Mouse (Mus musculus) liver, postnatal 0 days (tissue): ENCODE measurements around the gene Hormad2. TPM values are rescaled to one million over a fixed set of nuclear protein-coding genes. Genes with fewer than 3 reads are reported as not detected.

Source experiments
- ATAC-seq: fragments of 200-750 bp; cut with Nextera tagmentation; 2 replicates; pipeline ENCODE4 v1.8.0; 2017; ENCODE audit warnings: mild to moderate bottlenecking, moderate library complexity
- DNase-seq: peaks from one replicate; pipeline ENCODE4 v3.0.0-alpha.2; 2016
- H3K27ac ChIP-seq: fragments of 300-500 bp; sonication (generic); 2 replicates; pipeline ENCODE4 v1.5.1; 2014; ENCODE audit warnings: antibody characterized with exemption, moderate library complexity, mild to moderate bottlenecking, low read depth
- H3K27me3 ChIP-seq: fragments of 300-500 bp; sonication (generic); 2 replicates; pipeline ENCODE4 v1.6.1; 2014; ENCODE audit warnings: low read length, control low read depth, mixed read lengths; ENCODE audit not compliant: insufficient read depth
- H3K36me3 ChIP-seq: fragments of 300-500 bp; sonication (generic); replicated peaks from 2 replicates; pipeline ENCODE4 v1.6.1; 2014; ENCODE audit warnings: mild to moderate bottlenecking, control low read depth, low read length, moderate library complexity, mixed read lengths; ENCODE audit not compliant: insufficient read depth
- H3K4me1 ChIP-seq: fragments of 300-500 bp; sonication (generic); 2 replicates; pipeline ENCODE4 v1.6.1; 2014; ENCODE audit warnings: antibody characterized with exemption, mild to moderate bottlenecking, control low read depth; ENCODE audit not compliant: insufficient read depth
- H3K4me2 ChIP-seq: fragments of 300-500 bp; sonication (generic); 2 replicates; pipeline ENCODE4 v1.6.1; 2014; ENCODE audit warnings: low read depth, mild to moderate bottlenecking, low read length, moderate library complexity, mixed read lengths
- H3K4me3 ChIP-seq: fragments of 300-500 bp; sonication (generic); 2 replicates; pipeline ENCODE4 v1.5.1; 2014; ENCODE audit warnings: low read depth, low read length
- H3K9ac ChIP-seq: fragments of 300-500 bp; sonication (generic); replicated peaks from 2 replicates; pipeline ENCODE4 v1.6.1; 2014; ENCODE audit warnings: mild to moderate bottlenecking, moderate library complexity
- H3K9me3 ChIP-seq: fragments of 300-500 bp; sonication (generic); 2 replicates; pipeline ENCODE4 v1.6.1; 2016; ENCODE audit warnings: mild to moderate bottlenecking, control low read depth, low read length, mixed read lengths
- CTCF ChIP-seq: sonication (generic); IDR thresholded peaks from 2 replicates; pipeline ENCODE4 v1.5.1; 2016; ENCODE audit warnings: antibody characterized with exemption, low read depth
- EP300 ChIP-seq: IDR thresholded peaks from 2 replicates; pipeline ENCODE4 v1.6.1; 2016; ENCODE audit warnings: antibody characterized with exemption, low read depth, mild to moderate bottlenecking
- WGBS: fragments of 180-500 bp; shearing (Covaris S2); extraction: QIAGEN DNeasy Blood & Tissue Kit; methylation state at CpG from one replicate; pipeline ENCODE4 v1.1.7; 2014; ENCODE audit not compliant: insufficient replicate concordance; 5-methylcytosine and 5-hydroxymethylcytosine counted together
- polyA plus RNA-seq: library from polyadenylated mRNA; unstranded; fragments of >200 nt; fragmentation: Nextera tagmentation; extraction: Ambion mirVana; gene quantifications from 2 replicates; pipeline ENCODE4 v1.2.1, GENCODE M21; 2015

Gene Hormad2
- polyA plus RNA-seq, 1 experiment from 2014 or later, result 0.29 TPM

- ATAC-seq (peak; percentile 49), DNase-seq (no peak)
- H3K4me2 ChIP-seq, result no peak overlapping the region
These were observed 25.3 kb upstream of the Hormad2 start for GRCm38 (mm10) chr11:4466191-4466590.

GRCm38 (mm10) chr11:4464616-4465015 is 23.7 kb upstream of the Hormad2 start:
- no peak for ATAC-seq

More at GRCm38 (mm10) chr11:4466191-4466590, 25.3 kb upstream of the Hormad2 start:
- no peak overlapping the region for H3K9ac ChIP-seq
- no peak overlapping the region for H3K27ac ChIP-seq
- H3K4me1 ChIP-seq, result no peaks in the 10 kb centered on the region
- TF ChIP-seq EP300 (no peak), CTCF (no peak)
- no peaks in the 10 kb centered on the region for H3K27me3 ChIP-seq
- 59% methylated on average over 4 of the region's 4 CpGs for WGBS
- no peaks in the 10 kb centered on the region for H3K36me3 ChIP-seq
- no peak overlapping the region for H3K4me3 ChIP-seq
- no peaks in the 10 kb centered on the region for H3K9me3 ChIP-seq

GRCm38 (mm10) chr11:4464186-4464585 is 23.3 kb upstream of the Hormad2 start:
- H3K9me3 ChIP-seq, result no peaks in the 10 kb centered on the region
- DNase-seq (no peak), ATAC-seq (no peak)
- H3K36me3 ChIP-seq, result no peaks in the 10 kb centered on the region
- 78% methylated on average over 1 of the region's 1 CpGs for WGBS
- TF ChIP-seq CTCF (no peak), EP300 (no peak)
- no peaks in the 10 kb centered on the region for H3K27me3 ChIP-seq
- no peak overlapping the region for H3K9ac ChIP-seq
- no peak overlapping the region for H3K4me3 ChIP-seq
- H3K27ac ChIP-seq, result no peak overlapping the region
- no peak overlapping the region for H3K4me2 ChIP-seq
- no peaks in the 10 kb centered on the region for H3K4me1 ChIP-seq

More at GRCm38 (mm10) chr11:4464616-4465015, 23.7 kb upstream of the Hormad2 start:
- Histone ChIP-seq H3K4me2 (no peak overlapping the region), H3K27ac (no peak overlapping the region), H3K9ac (no peak overlapping the region), H3K4me3 (no peak overlapping the region), H3K36me3 (no peaks in the 10 kb centered on the region), H3K27me3 (no peaks in the 10 kb centered on the region), H3K9me3 (no peaks in the 10 kb centered on the region), H3K4me1 (no peaks in the 10 kb centered on the region)
- WGBS, result 82% methylated on average over 4 of the region's 4 CpGs
- DNase-seq, result no peak
- TF ChIP-seq CTCF (no peak), EP300 (no peak)

- Histone ChIP-seq H3K4me3 (no peak overlapping the region), H3K9ac (no peak overlapping the region), H3K36me3 (no peaks in the 10 kb centered on the region), H3K27ac (no peak overlapping the region), H3K4me1 (no peaks in the 10 kb centered on the region), H3K27me3 (no peaks in the 10 kb centered on the region), H3K4me2 (no peak overlapping the region), H3K9me3 (no peaks in the 10 kb centered on the region)
- TF ChIP-seq CTCF (no peak), EP300 (no peak)
- 51% methylated on average over 2 of the region's 2 CpGs for WGBS
- ATAC-seq (no peak), DNase-seq (no peak)
These were observed 22.0 kb upstream of the Hormad2 start for GRCm38 (mm10) chr11:4462868-4463267.

- Histone ChIP-seq H3K9ac (no peak overlapping the region), H3K9me3 (no peaks in the 10 kb centered on the region), H3K36me3 (no peaks in the 10 kb centered on the region), H3K4me2 (no peak overlapping the region), H3K27me3 (no peaks in the 10 kb centered on the region), H3K4me1 (no peaks in the 10 kb centered on the region), H3K4me3 (no peak overlapping the region), H3K27ac (no peak overlapping the region)
- ATAC-seq (no peak), DNase-seq (no peak)
- no peak for TF ChIP-seq CTCF
- no peak for TF ChIP-seq EP300
- WGBS, result 16% methylated on average over 12 of the region's 12 CpGs
These were observed 20.2 kb upstream of the Hormad2 start for GRCm38 (mm10) chr11:4461154-4461553.

- Histone ChIP-seq H3K4me3 (no peak overlapping the region), H3K27ac (no peak overlapping the region), H3K36me3 (no peaks in the 10 kb centered on the region), H3K27me3 (no peaks in the 10 kb centered on the region), H3K4me1 (no peaks in the 10 kb centered on the region), H3K9me3 (no peaks in the 10 kb centered on the region), H3K4me2 (no peak overlapping the region), H3K9ac (no peak overlapping the region)
- 24% methylated on average over 5 of the region's 5 CpGs for WGBS
- ATAC-seq, result no peak
- TF ChIP-seq CTCF (no peak), EP300 (no peak)
- no peak for DNase-seq
These were observed 19.7 kb upstream of the Hormad2 start for GRCm38 (mm10) chr11:4460615-4461014.

- Histone ChIP-seq H3K27me3 (no peaks in the 10 kb centered on the region), H3K9ac (no peak overlapping the region), H3K9me3 (no peaks in the 10 kb centered on the region), H3K4me1 (no peaks in the 10 kb centered on the region), H3K4me3 (no peak overlapping the region), H3K4me2 (no peak overlapping the region), H3K27ac (no peak overlapping the region), H3K36me3 (no peaks in the 10 kb centered on the region)
- WGBS, result 75% methylated on average over 8 of the region's 8 CpGs
- no peak for ATAC-seq
- DNase-seq, result peak; percentile 9
- no peak for TF ChIP-seq EP300
- no peak for TF ChIP-seq CTCF
These were observed 14.1 kb upstream of the Hormad2 start for GRCm38 (mm10) chr11:4454895-4455535.
